Mouse (Mus musculus) limb, embryonic 14.5 days (tissue): ENCODE measurements around the gene Fcgrt. TPM values are rescaled to one million over a fixed set of nuclear protein-coding genes. Genes with fewer than 3 reads are reported as not detected.
A peak's percentile ranks its signal among the peaks of the same experiment; 100 is the strongest.

ENCODE experiments used
- ATAC-seq: fragments of 200-750 bp; cut with Nextera tagmentation; 2 replicates; pipeline ENCODE4 v1.8.0; 2017; ENCODE audit warnings: low read depth, moderate number of reproducible peaks, moderate TSS enrichment; ENCODE audit not compliant: low FRiP score
- DNase-seq: peaks from one replicate; pipeline ENCODE4 v3.0.0-alpha.2; 2015; ENCODE audit warnings: low spot score
- H3K27ac ChIP-seq: fragments of 300-500 bp; sonication (generic); replicated peaks from 2 replicates; pipeline ENCODE4 v1.5.1; 2014; ENCODE audit warnings: low read depth, mild to moderate bottlenecking, low read length, moderate library complexity, mixed read lengths
- H3K27me3 ChIP-seq: fragments of 300-500 bp; sonication (generic); 2 replicates; pipeline ENCODE4 v1.6.1; 2014; ENCODE audit warnings: low read length, mixed read lengths; ENCODE audit not compliant: control insufficient read depth, insufficient read depth
- H3K36me3 ChIP-seq: fragments of 300-500 bp; sonication (generic); 2 replicates; pipeline ENCODE4 v1.6.1; 2014; ENCODE audit warnings: mild to moderate bottlenecking, low read length, moderate library complexity, mixed read lengths; ENCODE audit not compliant: control insufficient read depth, insufficient read depth
- H3K4me1 ChIP-seq: fragments of 300-500 bp; sonication (generic); 2 replicates; pipeline ENCODE4 v1.6.1; 2014; ENCODE audit warnings: antibody characterized with exemption, low read length, mixed read lengths; ENCODE audit not compliant: control insufficient read depth, insufficient read depth
- H3K4me2 ChIP-seq: fragments of 300-500 bp; sonication (generic); replicated peaks from 2 replicates; pipeline ENCODE4 v1.6.1; 2014; ENCODE audit warnings: low read depth, mild to moderate bottlenecking, low read length, moderate library complexity; ENCODE audit not compliant: severe bottlenecking
- H3K4me3 ChIP-seq: fragments of 300-500 bp; sonication (generic); replicated peaks from 2 replicates; pipeline ENCODE4 v1.5.1; 2014; ENCODE audit warnings: low read length
- H3K9ac ChIP-seq: fragments of 300-500 bp; sonication (generic); 2 replicates; pipeline ENCODE4 v1.6.1; 2014; ENCODE audit warnings: mild to moderate bottlenecking, low read depth, low read length, moderate library complexity; ENCODE audit not compliant: severe bottlenecking
- H3K9me3 ChIP-seq: fragments of 300-500 bp; sonication (generic); 2 replicates; pipeline ENCODE4 v1.6.1; 2016; ENCODE audit warnings: low read length; ENCODE audit not compliant: control insufficient read depth
- POLR2A ChIP-seq: fragments of 200-500 bp; IDR thresholded peaks from 2 replicates; pipeline ENCODE4 v1.8.0; 2012; ENCODE audit warnings: inconsistent platforms, mild to moderate bottlenecking, moderate library complexity, borderline replicate concordance; ENCODE audit not compliant: insufficient read depth, insufficient read length; ENCODE audit errors: extremely low read depth
- WGBS: fragments of 180-500 bp; shearing (Covaris S2); extraction: QIAGEN DNeasy Blood & Tissue Kit; methylation state at CpG from one replicate; pipeline ENCODE4 v1.1.7; 2014; 5-methylcytosine and 5-hydroxymethylcytosine counted together
- microRNA counts: library from miRNA; unstranded; fragments of <30 nt; microRNA quantifications from one replicate; lab custom pipeline; 2016
- microRNA-seq: library from miRNA; unstranded; fragments of <30 nt; microRNA quantifications from one replicate; pipeline ENCODE4, GENCODE M21; 2016
- polyA plus RNA-seq, 2 experiments: library from polyadenylated mRNA; depleted of rRNA in 1 of 2; stranded (reverse) in 1 of 2; unstranded in 1 of 2; fragments of >200 nt; fragmentation: Nextera tagmentation in 1 of 2; extraction: Ambion mirVana in 1 of 2; gene quantifications; 2 replicates each; pipeline versions ENCODE4 v1.2.1 to v1.2.3; 2012 to 2014

Gene Fcgrt
- polyA plus RNA-seq, 2 experiments: 56.1 to 88.4 TPM

- Histone ChIP-seq H3K4me1 (peaks cover 7% of the 10 kb centered on the region; the same call in 1 of the 2 replicates), H3K9me3 (no peaks in the 10 kb centered on the region), H3K27me3 (no peaks in the 10 kb centered on the region), H3K27ac (no peak overlapping the region), H3K4me3 (no peak overlapping the region), H3K9ac (no peak overlapping the region), H3K36me3 (peaks cover 76% of the 10 kb centered on the region), H3K4me2 (no peak overlapping the region)
- 90% methylated on average over 35 of the region's 38 CpGs for WGBS
- ATAC-seq (no peak), DNase-seq (no peak)
- no peak for TF ChIP-seq POLR2A
These were observed 55.4 kb downstream of the Fcgrt start for GRCm38 (mm10) chr7:45048001-45048890.

- peaks cover 83% of the 10 kb centered on the region for H3K36me3 ChIP-seq
- no peak for TF ChIP-seq POLR2A
- no peak for DNase-seq
- no peak overlapping the region for H3K9ac ChIP-seq
- H3K27me3 ChIP-seq: no peaks in the 10 kb centered on the region
- 96% methylated on average over 14 of the region's 14 CpGs for WGBS
- no peak overlapping the region for H3K27ac ChIP-seq
- ATAC-seq: no peak
- H3K4me1 ChIP-seq: peaks cover 7% of the 10 kb centered on the region; the same call in 1 of the 2 replicates
- no peak overlapping the region for H3K4me2 ChIP-seq
- H3K9me3 ChIP-seq: no peaks in the 10 kb centered on the region
- H3K4me3 ChIP-seq: no peak overlapping the region
These were observed 56.2 kb downstream of the Fcgrt start for GRCm38 (mm10) chr7:45047491-45047890.

- Histone ChIP-seq H3K9ac (no peak overlapping the region), H3K9me3 (no peaks in the 10 kb centered on the region), H3K27me3 (no peaks in the 10 kb centered on the region), H3K27ac (no peak overlapping the region), H3K4me2 (no peak overlapping the region), H3K36me3 (peaks cover 89% of the 10 kb centered on the region), H3K4me1 (peaks cover 7% of the 10 kb centered on the region; the same call in 1 of the 2 replicates), H3K4me3 (no peak overlapping the region)
- WGBS: 95% methylated on average over 18 of the region's 26 CpGs
- DNase-seq (no peak), ATAC-seq (no peak)
- TF ChIP-seq POLR2A: no peak
These were observed 56.7 kb downstream of the Fcgrt start for GRCm38 (mm10) chr7:45046853-45047350.

GRCm38 (mm10) chr7:45045741-45046140, 57.9 kb downstream of the Fcgrt start:
- no peak for TF ChIP-seq POLR2A
- DNase-seq (no peak), ATAC-seq (no peak)
- H3K4me1 ChIP-seq: 0 out of 2 replicates have a peak, but pooled peaks cover 3% of the 10 kb centered on the region
- WGBS: 93% methylated on average over 22 of the region's 22 CpGs
- peaks cover 100% of the 10 kb centered on the region for H3K36me3 ChIP-seq
- H3K27me3 ChIP-seq: no peaks in the 10 kb centered on the region
- H3K4me3 ChIP-seq: no peak overlapping the region
- H3K27ac ChIP-seq: no peak overlapping the region
- no peak overlapping the region for H3K4me2 ChIP-seq
- H3K9me3 ChIP-seq: no peaks in the 10 kb centered on the region
- no peak overlapping the region for H3K9ac ChIP-seq

- TF ChIP-seq POLR2A: no peak
- ATAC-seq: no peak
- Histone ChIP-seq H3K4me2 (no peak overlapping the region), H3K9me3 (no peaks in the 10 kb centered on the region), H3K4me1 (no peaks in the 10 kb centered on the region), H3K27me3 (no peaks in the 10 kb centered on the region), H3K4me3 (no peak overlapping the region), H3K9ac (no peak overlapping the region), H3K27ac (no peak overlapping the region), H3K36me3 (peaks cover 99% of the 10 kb centered on the region)
- 97% methylated on average over 14 of the region's 14 CpGs for WGBS
- DNase-seq: no peak
These were observed 60.3 kb downstream of the Fcgrt start for GRCm38 (mm10) chr7:45043307-45043706.

MicroRNAs within 50 kb of the gene (microRNA counts, 519-probe panel; counts per million panel counts)
- microRNA mmu-miR-150 (lab: Ali Mortazavi, UCI): 2,516 counts per million, percentile 42 among the panel's probes with 10 or more counts

Small RNA genes lying within 50 kb of the gene (microRNA-seq; reads per million reads assigned to microRNA genes)
- gene Mir150 (12.1 reads per million, percentile 23 among the genes with 10 or more reads in this experiment), gene Mir5121 (18.5 reads per million, percentile 29 among the genes with 10 or more reads in this experiment)

Other genes starting within 250 kb of the Fcgrt start
Only the 30 nearest of the 33 such genes appear.
- gene Med25, start 211.1 kb downstream of the Fcgrt start, polyA plus RNA-seq (2012; rRNA removed): 142 and 181 TPM in 2 replicates
- 69.1 and 73.5 TPM in 2 replicates for gene Med25, start 211.1 kb downstream of the Fcgrt start, polyA plus RNA-seq (2014; fragmentation: Nextera tagmentation; extraction: Ambion mirVana)
- gene Fuz, start 207.8 kb downstream of the Fcgrt start, polyA plus RNA-seq (2012; rRNA removed): 48.7 and 72.6 TPM in 2 replicates
- 21.7 and 25.0 TPM in 2 replicates for gene Fuz, start 207.8 kb downstream of the Fcgrt start, polyA plus RNA-seq (2014; fragmentation: Nextera tagmentation; extraction: Ambion mirVana)
- 113 and 141 TPM in 2 replicates for gene Ap2a1, start 174.4 kb downstream of the Fcgrt start, polyA plus RNA-seq (2012; rRNA removed)
- gene Ap2a1, start 174.4 kb downstream of the Fcgrt start, polyA plus RNA-seq (2014; fragmentation: Nextera tagmentation; extraction: Ambion mirVana): 72.2 and 75.7 TPM in 2 replicates
- 0.05 TPM in 1 of 2 replicates, not detected in the other for gene Tsks, start 160.6 kb downstream of the Fcgrt start, polyA plus RNA-seq (2012; rRNA removed)
- gene Tsks, start 160.6 kb downstream of the Fcgrt start, polyA plus RNA-seq (2014; fragmentation: Nextera tagmentation; extraction: Ambion mirVana): 0.14 TPM in 1 of 2 replicates, not detected in the other
- 78.9 and 115 TPM in 2 replicates for gene Cpt1c, start 129.0 kb downstream of the Fcgrt start, polyA plus RNA-seq (2012; rRNA removed)
- 26.3 and 33.6 TPM in 2 replicates for gene Cpt1c, start 129.0 kb downstream of the Fcgrt start, polyA plus RNA-seq (2014; fragmentation: Nextera tagmentation; extraction: Ambion mirVana)
- 607 and 720 TPM in 2 replicates for gene Prmt1, start 117.3 kb downstream of the Fcgrt start, polyA plus RNA-seq (2012; rRNA removed)
- 166 and 187 TPM in 2 replicates for gene Prmt1, start 117.3 kb downstream of the Fcgrt start, polyA plus RNA-seq (2014; fragmentation: Nextera tagmentation; extraction: Ambion mirVana)
- 142 and 168 TPM in 2 replicates for gene Irf3, start 106.2 kb downstream of the Fcgrt start, polyA plus RNA-seq (2012; rRNA removed)
- gene Irf3, start 106.2 kb downstream of the Fcgrt start, polyA plus RNA-seq (2014; fragmentation: Nextera tagmentation; extraction: Ambion mirVana): 92.5 and 92.7 TPM in 2 replicates
- gene Bcl2l12, start 105.1 kb downstream of the Fcgrt start, polyA plus RNA-seq (2012; rRNA removed): 81.3 and 104 TPM in 2 replicates
- gene Bcl2l12, start 105.1 kb downstream of the Fcgrt start, polyA plus RNA-seq (2014; fragmentation: Nextera tagmentation; extraction: Ambion mirVana): 54.9 and 62.9 TPM in 2 replicates
- 114 and 135 TPM in 2 replicates for gene Scaf1, start 87.5 kb downstream of the Fcgrt start, polyA plus RNA-seq (2012; rRNA removed)
- 50.7 and 58.3 TPM in 2 replicates for gene Scaf1, start 87.5 kb downstream of the Fcgrt start, polyA plus RNA-seq (2014; fragmentation: Nextera tagmentation; extraction: Ambion mirVana)
- gene Rras, start 85.9 kb downstream of the Fcgrt start, polyA plus RNA-seq (2012; rRNA removed): 53.8 and 60.9 TPM in 2 replicates
- 42.8 and 43.7 TPM in 2 replicates for gene Rras, start 85.9 kb downstream of the Fcgrt start, polyA plus RNA-seq (2014; fragmentation: Nextera tagmentation; extraction: Ambion mirVana)
- 25.2 and 26.8 TPM in 2 replicates for gene Prr12, start 51.0 kb downstream of the Fcgrt start, polyA plus RNA-seq (2012; rRNA removed)
- 16.0 and 19.6 TPM in 2 replicates for gene Prr12, start 51.0 kb downstream of the Fcgrt start, polyA plus RNA-seq (2014; fragmentation: Nextera tagmentation; extraction: Ambion mirVana)
- 82.7 and 86.8 TPM in 2 replicates for gene Nosip, start 41.4 kb downstream of the Fcgrt start, polyA plus RNA-seq (2012; rRNA removed)
- 68.1 and 69.6 TPM in 2 replicates for gene Nosip, start 41.4 kb downstream of the Fcgrt start, polyA plus RNA-seq (2014; fragmentation: Nextera tagmentation; extraction: Ambion mirVana)
- 50.4 and 54.1 TPM in 2 replicates for gene Prrg2, start 41.2 kb downstream of the Fcgrt start, polyA plus RNA-seq (2012; rRNA removed)
- gene Prrg2, start 41.2 kb downstream of the Fcgrt start, polyA plus RNA-seq (2014; fragmentation: Nextera tagmentation; extraction: Ambion mirVana): 18.6 and 21.4 TPM in 2 replicates
- 679 and 759 TPM in 2 replicates for gene Rcn3, start 11.6 kb downstream of the Fcgrt start, polyA plus RNA-seq (2012; rRNA removed)
- 569 and 577 TPM in 2 replicates for gene Rcn3, start 11.6 kb downstream of the Fcgrt start, polyA plus RNA-seq (2014; fragmentation: Nextera tagmentation; extraction: Ambion mirVana)
- 563 and 814 TPM in 2 replicates for gene Rps11, start 20.6 kb upstream of the Fcgrt start, polyA plus RNA-seq (2012; rRNA removed)
- 1,719 and 1,751 TPM in 2 replicates for gene Rps11, start 20.6 kb upstream of the Fcgrt start, polyA plus RNA-seq (2014; fragmentation: Nextera tagmentation; extraction: Ambion mirVana)
- gene Rpl13a, start 24.9 kb upstream of the Fcgrt start, polyA plus RNA-seq (2012; rRNA removed): 3,691 and 3,912 TPM in 2 replicates
- 1,718 and 1,777 TPM in 2 replicates for gene Rpl13a, start 24.9 kb upstream of the Fcgrt start, polyA plus RNA-seq (2014; fragmentation: Nextera tagmentation; extraction: Ambion mirVana)
- gene Gm45713, start 32.4 kb upstream of the Fcgrt start, polyA plus RNA-seq (2012; rRNA removed): 0.31 TPM in 1 of 2 replicates, not detected in the other
- gene Gm45713, start 32.4 kb upstream of the Fcgrt start, polyA plus RNA-seq (2014; fragmentation: Nextera tagmentation; extraction: Ambion mirVana): 0.39 and 1.4 TPM in 2 replicates
- 12.4 and 18.6 TPM in 2 replicates for gene Flt3l, start 32.6 kb upstream of the Fcgrt start, polyA plus RNA-seq (2012; rRNA removed)
- 2.2 and 3.3 TPM in 2 replicates for gene Flt3l, start 32.6 kb upstream of the Fcgrt start, polyA plus RNA-seq (2014; fragmentation: Nextera tagmentation; extraction: Ambion mirVana)
- 115 and 118 TPM in 2 replicates for gene Pih1d1, start 50.5 kb upstream of the Fcgrt start, polyA plus RNA-seq (2012; rRNA removed)
- gene Pih1d1, start 50.5 kb upstream of the Fcgrt start, polyA plus RNA-seq (2014; fragmentation: Nextera tagmentation; extraction: Ambion mirVana): 86.4 and 87.3 TPM in 2 replicates
- gene Aldh16a1, start 50.7 kb upstream of the Fcgrt start, polyA plus RNA-seq (2012; rRNA removed): 45.6 and 67.3 TPM in 2 replicates
- gene Aldh16a1, start 50.7 kb upstream of the Fcgrt start, polyA plus RNA-seq (2014; fragmentation: Nextera tagmentation; extraction: Ambion mirVana): 40.0 and 47.7 TPM in 2 replicates
- 0.40 and 0.58 TPM in 2 replicates for gene Slc17a7, start 60.1 kb upstream of the Fcgrt start, polyA plus RNA-seq (2012; rRNA removed)
- gene Slc17a7, start 60.1 kb upstream of the Fcgrt start, polyA plus RNA-seq (2014; fragmentation: Nextera tagmentation; extraction: Ambion mirVana): 0.17 and 0.18 TPM in 2 replicates
- 0.09 and 0.27 TPM in 2 replicates for gene Gfy, start 75.7 kb upstream of the Fcgrt start, polyA plus RNA-seq (2012; rRNA removed)
- not detected in 2 replicates for gene Gfy, start 75.7 kb upstream of the Fcgrt start, polyA plus RNA-seq (2014; fragmentation: Nextera tagmentation; extraction: Ambion mirVana)
- gene Pth2, start 77.1 kb upstream of the Fcgrt start, polyA plus RNA-seq (2012; rRNA removed): not detected in 2 replicates
- gene Pth2, start 77.1 kb upstream of the Fcgrt start, polyA plus RNA-seq (2014; fragmentation: Nextera tagmentation; extraction: Ambion mirVana): not detected in 2 replicates
- gene Ccdc155, start 101.0 kb upstream of the Fcgrt start, polyA plus RNA-seq (2012; rRNA removed): 1.4 and 1.5 TPM in 2 replicates
- 0.79 and 1.2 TPM in 2 replicates for gene Ccdc155, start 101.0 kb upstream of the Fcgrt start, polyA plus RNA-seq (2014; fragmentation: Nextera tagmentation; extraction: Ambion mirVana)
- gene Dkkl1, start 108.3 kb upstream of the Fcgrt start, polyA plus RNA-seq (2012; rRNA removed): 3.0 and 4.8 TPM in 2 replicates
- gene Dkkl1, start 108.3 kb upstream of the Fcgrt start, polyA plus RNA-seq (2014; fragmentation: Nextera tagmentation; extraction: Ambion mirVana): 9.0 and 14.8 TPM in 2 replicates
- 450 and 560 TPM in 2 replicates for gene Tead2, start 111.9 kb upstream of the Fcgrt start, polyA plus RNA-seq (2012; rRNA removed)
- 143 and 168 TPM in 2 replicates for gene Tead2, start 111.9 kb upstream of the Fcgrt start, polyA plus RNA-seq (2014; fragmentation: Nextera tagmentation; extraction: Ambion mirVana)
- 4.9 and 6.0 TPM in 2 replicates for gene Cd37, start 135.3 kb upstream of the Fcgrt start, polyA plus RNA-seq (2012; rRNA removed)
- gene Cd37, start 135.3 kb upstream of the Fcgrt start, polyA plus RNA-seq (2014; fragmentation: Nextera tagmentation; extraction: Ambion mirVana): 2.6 and 3.7 TPM in 2 replicates
- 0.18 and 0.29 TPM in 2 replicates for gene Slc6a16, start 137.2 kb upstream of the Fcgrt start, polyA plus RNA-seq (2012; rRNA removed)
- 0.21 TPM in 1 of 2 replicates, not detected in the other for gene Slc6a16, start 137.2 kb upstream of the Fcgrt start, polyA plus RNA-seq (2014; fragmentation: Nextera tagmentation; extraction: Ambion mirVana)
- not detected in 2 replicates for gene Slc6a21, start 173.7 kb upstream of the Fcgrt start, polyA plus RNA-seq (2012; rRNA removed)
- gene Slc6a21, start 173.7 kb upstream of the Fcgrt start, polyA plus RNA-seq (2014; fragmentation: Nextera tagmentation; extraction: Ambion mirVana): not detected in 2 replicates
- gene Trpm4, start 229.9 kb upstream of the Fcgrt start, polyA plus RNA-seq (2012; rRNA removed): 42.6 and 46.1 TPM in 2 replicates
- gene Trpm4, start 229.9 kb upstream of the Fcgrt start, polyA plus RNA-seq (2014; fragmentation: Nextera tagmentation; extraction: Ambion mirVana): 15.8 TPM in 2 replicates